Mouse (Mus musculus) left cerebral cortex, postnatal 36 days (tissue): ENCODE measurements around the gene Gpr157. TPM values are rescaled to one million over a fixed set of nuclear protein-coding genes. Genes with fewer than 3 reads are reported as not detected.
"Not testable (repeated sequence)": the region's sequence is repeated elsewhere in the genome, so short reads cannot be mapped to it uniquely, and the experiment has no call there.

Experiments
- DNase-seq, 2 experiments: peaks; one replicate each; pipeline ENCODE4 v3.0.0; 2021 to 2022; ENCODE audit warnings: low spot score in 2 of 2, mixed read lengths in 1 of 2
- intact Hi-C: fragments of 180-260 bp; cut with DNase I; formaldehyde crosslinking; loops from one replicate; pipeline ENCODE4 v1.15.1; 2025
- total RNA-seq, 2 experiments: library from RNA; stranded (reverse); gene quantifications; 2 replicates each; pipeline ENCODE4 v1.2.3; 2021

The Gpr157 gene
- 1 to 10 TPM; 1.5 to 1.6 TPM for total RNA-seq

DNA sequence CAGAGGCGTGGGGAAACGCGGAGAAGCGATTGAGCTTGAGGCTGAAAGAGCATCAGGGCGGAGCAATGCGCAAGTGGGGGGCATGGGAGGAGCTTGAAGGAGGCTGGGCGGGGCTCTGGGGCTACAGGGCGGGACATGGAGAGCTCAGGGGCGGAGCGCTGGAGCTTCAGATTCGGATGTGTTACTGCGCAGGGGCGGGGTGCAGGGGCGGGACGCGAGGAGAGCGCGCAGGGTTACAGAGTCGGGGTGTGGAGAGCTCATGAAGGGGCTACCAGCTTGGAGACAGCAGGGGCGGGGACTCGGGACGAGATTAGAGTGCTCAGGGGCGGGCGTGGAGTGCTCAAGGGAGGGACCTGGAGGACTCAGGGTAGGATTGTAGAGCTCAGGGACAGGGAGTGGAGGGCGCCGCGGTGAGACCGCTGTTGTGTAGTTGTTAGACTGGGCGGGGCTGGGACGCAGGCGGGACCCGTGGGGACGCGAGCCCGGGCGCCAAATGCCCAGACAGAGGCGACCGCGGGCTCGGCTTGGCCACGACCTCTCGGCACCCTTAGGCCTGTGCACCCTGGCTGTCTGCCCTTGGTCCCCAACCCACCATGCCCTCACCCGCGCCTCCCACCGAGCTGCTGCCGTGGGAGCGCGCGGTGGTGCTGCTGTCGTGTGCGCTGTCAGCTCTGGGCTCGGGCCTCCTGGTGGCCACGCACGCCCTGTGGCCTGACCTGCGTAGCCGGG lies at the start of gene Gpr157:
Gene Gpr157, plus strand, starts transcription at position 205 of the 729 bp plus-strand sequence.
- intact Hi-C loops, result no loop called here
- peak; percentile 82 to 83 for DNase-seq

DNA sequence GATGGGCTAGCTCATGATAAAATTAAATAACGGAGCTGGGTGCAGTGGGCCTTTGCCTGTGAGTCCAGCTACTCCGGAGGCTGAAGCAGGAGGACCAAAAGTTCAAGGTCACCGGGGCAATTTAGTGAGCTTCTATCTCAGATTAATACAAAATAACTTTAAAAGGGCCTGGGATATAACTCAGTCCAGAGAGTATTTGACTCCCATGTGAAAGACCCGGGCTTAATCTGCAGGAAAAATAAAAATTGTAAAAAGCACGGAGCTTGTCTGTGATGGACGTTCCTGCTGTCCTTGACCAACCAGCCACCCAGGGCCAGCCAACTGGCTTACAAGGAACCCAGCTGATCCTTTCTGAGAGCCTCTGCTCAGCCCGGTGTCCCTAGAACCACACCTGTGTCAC lies 48.6 kb upstream of the Gpr157 start:
- intact Hi-C loops, result loop anchor here (5.0 to 10.0 kb wide), 2 partner anchors 34 to 176 kb away; no protein-coding TSS in a partner anchor

DNA sequence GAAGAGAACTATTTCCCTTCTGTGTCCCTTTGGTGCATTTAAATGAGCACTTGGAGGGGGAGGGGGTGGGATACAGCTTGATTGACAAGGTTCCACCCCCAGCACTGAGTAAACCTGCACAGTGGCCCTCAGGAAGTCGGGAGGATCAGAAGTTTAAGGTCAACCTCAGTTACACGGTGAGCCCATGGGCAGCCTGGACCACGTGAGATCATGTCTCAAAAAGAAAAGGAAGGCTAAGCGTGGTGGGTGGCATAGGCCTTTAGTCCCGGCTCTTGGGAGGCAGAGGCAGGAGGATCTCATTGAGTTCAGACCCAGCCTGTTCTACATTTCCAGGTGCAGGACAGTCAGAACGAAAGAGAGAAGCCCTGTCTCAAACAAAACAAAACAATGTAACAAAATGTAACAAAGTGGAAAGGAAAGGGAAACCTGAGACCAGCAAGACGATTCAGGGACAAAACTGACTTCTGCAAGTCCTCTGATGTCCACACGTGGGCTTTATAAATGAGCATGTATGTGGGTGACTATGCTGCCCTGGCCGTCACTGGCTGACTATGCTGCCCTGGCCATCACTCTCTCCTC lies 47.1 kb upstream of the Gpr157 start:
- intact Hi-C loops, result no loop called here
- DNase-seq, result no peak

More for the DNA sequence above, 48.6 kb upstream of the Gpr157 start:
- DNase-seq, result no peak

DNA sequence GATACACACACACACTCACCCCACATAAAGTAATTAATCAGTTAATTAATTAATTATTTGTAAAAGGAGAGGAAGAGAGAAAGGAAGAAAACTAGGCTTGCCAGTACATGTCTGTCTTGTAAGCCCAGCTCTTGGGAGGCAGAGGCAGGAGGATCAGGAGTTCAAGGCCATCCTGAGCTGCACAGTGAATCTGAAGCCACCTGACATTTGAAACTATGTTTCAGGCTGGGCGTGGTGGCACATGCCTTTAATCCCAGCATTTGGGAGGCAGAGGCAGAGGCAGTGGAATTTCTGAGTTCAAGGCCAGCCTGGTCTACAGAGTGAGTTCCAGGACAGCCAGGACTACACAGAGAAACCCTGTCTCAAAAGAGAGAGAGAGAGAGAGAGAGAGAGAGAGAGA lies 46.3 kb upstream of the Gpr157 start:
- intact Hi-C loops, DNase-seq: not testable (repeated sequence)

DNA sequence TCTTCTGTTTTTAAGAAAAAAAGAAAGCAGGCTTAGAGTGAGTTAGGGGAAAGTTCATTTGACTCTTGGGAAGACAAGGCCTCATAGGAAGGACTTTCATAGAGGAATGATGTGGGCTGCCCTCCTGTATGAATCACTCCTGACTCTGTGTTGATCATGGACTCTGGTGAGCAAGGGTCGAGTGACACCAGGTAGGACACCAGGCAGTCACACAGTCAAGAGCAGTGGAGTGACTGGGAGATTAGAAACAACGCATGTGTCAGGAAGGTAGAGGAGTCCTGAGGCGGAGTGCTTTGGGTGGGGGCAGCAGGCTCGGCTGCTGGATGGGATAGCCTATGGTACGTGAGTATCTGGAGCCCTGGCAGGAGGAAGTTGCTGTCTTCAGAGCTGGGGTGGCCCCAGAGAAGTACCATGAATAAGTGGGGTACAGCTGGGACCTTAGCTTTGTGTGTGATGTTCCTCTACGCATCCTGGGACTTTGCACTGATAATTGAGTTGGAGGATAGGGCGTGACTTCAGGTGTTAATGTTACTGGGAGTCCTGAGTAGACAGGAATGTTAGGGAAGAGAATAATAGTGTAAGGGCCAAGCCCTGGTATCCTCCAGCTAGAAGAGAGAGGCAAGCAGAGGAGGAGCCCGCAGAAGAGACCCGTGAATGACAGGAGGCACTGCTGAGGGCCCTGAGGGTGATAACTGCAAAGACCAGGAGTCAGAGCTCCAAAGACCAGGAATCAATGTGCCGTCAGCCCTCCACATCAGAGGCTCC lies 45.6 kb upstream of the Gpr157 start:
- intact Hi-C loops, result no loop called here
- no peak for DNase-seq

DNA sequence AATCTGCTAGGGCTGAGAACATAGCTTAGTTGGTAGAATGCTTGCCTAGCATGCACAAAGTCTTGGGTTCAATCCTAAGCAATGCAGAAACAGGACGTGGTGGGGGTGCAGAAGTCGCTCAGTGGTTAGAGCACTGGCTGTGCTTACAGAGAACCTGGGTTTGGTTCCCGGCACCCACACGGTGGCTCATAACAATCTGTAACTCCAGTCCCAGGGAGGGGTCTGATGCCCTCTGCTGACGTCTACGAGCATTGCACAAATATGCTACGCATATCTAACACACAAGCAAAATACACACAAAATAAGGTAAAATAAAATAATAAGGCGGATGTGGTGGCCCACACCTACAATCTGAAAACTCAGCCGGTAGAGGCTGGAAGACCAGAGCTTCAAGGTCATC lies 43.6 kb upstream of the Gpr157 start:
- intact Hi-C loops, result no loop called here
- DNase-seq, result no peak

DNA sequence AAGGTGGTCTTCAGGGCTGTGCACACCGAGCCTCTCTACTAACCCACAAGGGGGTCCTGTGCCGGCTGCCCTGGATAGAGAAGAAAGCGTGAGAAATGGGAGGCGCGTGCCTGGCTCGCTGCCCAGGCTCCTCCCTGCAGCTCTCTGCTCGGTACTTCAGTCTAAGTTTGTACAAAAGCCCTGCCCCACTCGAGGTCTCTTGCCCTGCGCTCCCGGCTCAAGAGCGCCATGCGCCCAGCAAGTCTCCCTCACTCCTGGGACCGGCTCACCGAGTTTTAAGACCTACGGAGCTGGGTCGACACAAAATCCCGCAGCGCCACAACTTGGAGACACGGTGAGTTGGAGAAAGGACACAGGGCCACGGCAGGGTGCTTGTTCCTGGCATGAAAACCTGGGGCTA lies 39.1 kb upstream of the Gpr157 start:
- no peak for DNase-seq
- intact Hi-C loops, result no loop called here

DNA sequence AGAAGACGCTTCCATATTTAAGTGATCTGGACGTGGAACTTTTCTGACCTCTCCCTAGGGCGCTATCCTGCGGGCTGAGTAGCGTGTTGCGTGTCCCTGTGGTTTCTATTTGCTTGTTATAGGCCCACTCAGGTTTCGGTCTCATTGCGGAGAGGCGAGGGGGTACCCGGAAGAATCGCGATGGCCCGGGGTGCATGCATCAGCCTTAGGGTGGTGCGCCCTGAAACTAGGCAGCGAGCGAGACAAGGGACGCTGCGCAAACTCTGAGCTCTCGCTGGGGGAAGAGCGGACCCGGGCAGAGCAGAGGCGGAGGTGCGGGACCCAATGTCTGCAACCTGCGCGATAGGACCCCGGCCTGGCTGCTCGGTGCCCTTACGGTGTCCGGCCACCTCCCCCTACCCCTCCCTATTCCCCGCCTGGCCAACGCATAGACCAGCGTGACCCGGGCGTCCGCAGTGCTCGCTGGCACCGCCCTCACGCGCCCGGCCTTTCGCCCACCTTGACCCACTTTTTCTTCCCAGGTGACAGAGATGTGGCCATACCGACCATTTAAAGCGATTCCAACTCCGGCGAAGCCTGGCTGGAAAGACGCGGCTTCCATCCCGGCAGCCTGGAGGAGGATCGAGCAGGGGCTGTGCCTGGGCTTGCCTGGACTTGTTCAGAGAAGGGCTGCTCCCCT lies 38.5 kb upstream of the Gpr157 start:
- no peak for DNase-seq
- intact Hi-C loops, result no loop called here

DNA sequence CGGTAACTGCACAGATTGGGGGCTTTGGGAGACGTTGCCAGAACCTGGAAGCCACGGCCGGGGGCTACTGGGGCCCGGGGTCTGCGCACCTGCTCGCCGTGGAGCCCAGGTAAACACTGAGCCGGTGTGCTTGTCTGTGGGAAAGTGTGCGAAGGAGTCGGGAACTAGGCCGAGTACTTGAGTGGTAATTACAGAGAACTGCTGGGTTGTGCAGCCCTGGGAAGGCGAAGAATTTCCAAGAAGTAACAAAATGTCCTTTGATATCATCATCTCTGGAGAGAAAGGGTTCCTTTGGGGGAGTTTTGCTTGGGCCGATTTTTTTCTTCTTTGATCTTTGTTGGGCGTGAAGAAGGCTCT lies 38.0 kb upstream of the Gpr157 start:
- intact Hi-C loops, result no loop called here
- no peak for DNase-seq

DNA sequence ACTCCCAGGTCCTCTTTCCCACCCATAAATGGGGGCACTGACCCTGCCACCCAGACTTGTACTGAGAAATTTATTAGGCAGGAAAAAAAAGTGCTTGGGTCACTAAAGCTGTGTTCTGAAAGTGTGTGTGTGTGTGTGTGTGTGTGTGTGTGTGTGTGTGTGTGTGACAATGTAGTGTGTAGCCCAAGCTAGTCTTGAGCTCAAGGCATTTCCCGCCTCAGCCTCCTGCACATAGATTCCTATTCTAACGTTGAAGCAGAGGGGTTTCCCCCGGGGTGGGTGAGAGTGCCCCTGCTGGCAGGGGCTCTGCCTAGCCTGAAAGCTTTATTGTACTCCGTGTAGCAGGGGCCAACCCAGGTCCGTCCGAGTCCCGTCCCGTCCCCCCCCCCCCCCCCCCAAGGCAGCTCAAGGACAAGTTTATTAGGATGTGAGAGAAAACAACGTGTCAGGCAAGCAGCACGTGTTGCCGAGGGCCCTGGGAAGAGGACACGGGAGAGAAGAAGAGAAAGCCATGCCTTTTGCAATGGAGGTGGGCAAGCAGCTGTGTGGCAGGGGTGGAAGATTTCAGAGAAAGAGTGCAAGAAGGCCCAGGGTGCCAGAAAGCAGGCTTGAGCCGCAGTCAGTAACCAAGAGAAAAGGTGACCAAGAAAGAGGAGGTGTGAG lies 37.5 kb upstream of the Gpr157 start:
- intact Hi-C loops, result no loop called here
- no peak for DNase-seq

DNA sequence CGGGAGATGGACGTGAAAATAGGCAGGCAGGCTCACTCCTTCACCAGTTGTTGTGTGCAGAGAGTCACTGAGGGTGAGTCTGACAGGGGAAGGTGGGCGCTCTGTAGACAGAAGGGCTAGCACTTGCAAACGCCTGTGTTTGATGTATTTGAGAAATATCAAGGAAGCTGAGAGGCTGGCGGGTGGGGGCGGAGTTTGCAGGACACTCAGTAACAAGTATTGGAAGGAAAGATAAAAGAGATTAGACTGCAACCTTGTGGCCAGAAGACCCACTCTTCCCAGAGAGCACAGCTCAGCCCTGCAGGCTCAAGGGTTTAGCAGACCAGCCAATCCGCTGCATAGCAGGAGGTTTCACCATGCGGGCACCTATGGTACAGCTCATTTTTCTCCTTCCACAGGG lies 35.7 kb upstream of the Gpr157 start:
- DNase-seq, result no peak

DNA sequence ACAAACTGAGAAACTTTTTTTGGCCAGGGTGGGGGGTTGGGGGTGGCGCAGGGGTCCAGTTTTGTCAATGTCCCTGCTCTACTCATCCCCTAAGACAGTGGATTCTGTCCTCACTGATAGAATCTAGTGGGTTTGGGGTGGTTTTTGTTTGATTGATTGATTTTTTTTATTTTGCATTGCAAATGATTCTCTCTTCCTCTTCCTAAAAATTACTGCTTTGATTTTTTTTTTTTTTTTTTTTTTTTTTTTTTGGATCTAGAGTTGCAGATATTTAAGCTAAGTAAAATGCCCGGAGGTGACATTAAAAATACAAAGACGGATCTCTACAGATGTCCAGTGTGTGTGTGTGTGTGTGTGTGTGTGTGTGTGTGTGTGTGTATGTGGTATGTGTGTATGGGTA lies 34.8 kb upstream of the Gpr157 start:
- intact Hi-C loops, result no loop called here
- DNase-seq, result no peak

More for the DNA sequence above, 35.7 kb upstream of the Gpr157 start:
- intact Hi-C loops, result no loop called here

DNA sequence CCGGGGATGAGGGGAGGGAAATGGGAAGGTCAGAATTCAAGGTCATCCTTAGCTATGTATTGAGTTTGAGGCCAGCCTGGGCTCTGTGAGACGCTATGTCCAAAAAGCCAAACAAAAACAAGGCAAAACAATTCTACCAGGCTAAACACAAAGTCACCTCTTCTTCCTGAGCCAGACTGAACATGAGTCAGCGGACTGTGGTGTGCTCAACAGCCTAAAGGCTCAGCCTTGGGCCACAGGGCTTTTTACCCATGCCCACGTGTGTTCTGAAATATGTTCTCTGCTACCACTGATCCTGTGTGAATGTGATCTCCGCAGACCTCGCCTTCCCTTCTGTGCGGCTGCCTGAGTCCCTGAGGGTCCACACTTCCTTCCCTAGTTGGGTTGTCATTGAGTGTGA lies 31.0 kb upstream of the Gpr157 start:
- no peak for DNase-seq
- intact Hi-C loops, result no loop called here

DNA sequence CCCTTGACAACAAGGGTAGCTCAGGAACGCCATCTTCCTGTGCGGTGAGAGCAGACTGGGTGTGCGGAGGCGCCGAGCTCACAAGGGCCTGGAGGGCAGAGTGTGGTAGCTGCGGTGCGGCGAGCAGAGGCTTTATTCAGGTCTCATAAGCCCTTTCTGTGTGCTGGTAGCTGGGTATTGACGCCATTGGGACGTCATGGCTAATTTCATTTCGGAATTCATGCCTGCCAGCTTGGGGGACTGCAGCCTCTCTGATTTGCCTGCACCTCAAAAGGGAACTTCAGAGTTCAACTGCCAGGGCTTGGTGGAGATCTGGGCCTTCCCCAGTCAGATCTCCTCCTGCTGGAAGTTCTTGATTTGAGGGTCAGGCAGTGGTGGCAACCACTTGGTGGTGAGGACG lies 29.4 kb upstream of the Gpr157 start:
- no peak for DNase-seq
- intact Hi-C loops, result no loop called here

DNA sequence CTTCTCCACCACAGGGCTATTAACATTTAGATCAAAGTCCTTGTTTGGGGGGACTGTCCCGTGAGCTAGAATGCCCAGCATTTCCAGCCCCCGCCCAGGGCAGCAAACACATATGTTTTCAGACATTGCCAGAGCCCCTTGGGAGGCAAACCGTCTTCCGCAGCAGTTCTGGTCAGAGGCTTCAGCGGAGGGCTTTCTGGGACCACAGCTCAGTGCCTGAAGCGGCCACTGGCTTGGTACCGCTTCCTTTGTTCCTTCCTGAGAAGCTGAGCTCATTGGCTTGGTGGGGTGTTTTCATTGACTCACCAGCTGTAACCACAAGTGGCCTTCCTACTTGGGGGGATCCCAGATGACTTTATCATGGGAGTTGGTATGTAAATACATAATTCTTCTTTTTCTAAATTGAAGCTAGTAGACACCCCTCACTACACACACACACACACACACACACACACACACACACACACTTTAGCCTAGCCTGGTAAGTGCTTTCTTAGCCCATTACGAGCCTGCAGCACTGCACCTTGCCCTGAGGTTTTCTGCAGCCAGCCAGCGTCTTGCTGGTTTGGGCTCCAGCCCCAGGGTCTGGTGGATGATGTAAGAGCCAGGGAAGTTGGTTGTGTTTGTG lies 27.2 kb upstream of the Gpr157 start:
- intact Hi-C loops, result no loop called here

DNA sequence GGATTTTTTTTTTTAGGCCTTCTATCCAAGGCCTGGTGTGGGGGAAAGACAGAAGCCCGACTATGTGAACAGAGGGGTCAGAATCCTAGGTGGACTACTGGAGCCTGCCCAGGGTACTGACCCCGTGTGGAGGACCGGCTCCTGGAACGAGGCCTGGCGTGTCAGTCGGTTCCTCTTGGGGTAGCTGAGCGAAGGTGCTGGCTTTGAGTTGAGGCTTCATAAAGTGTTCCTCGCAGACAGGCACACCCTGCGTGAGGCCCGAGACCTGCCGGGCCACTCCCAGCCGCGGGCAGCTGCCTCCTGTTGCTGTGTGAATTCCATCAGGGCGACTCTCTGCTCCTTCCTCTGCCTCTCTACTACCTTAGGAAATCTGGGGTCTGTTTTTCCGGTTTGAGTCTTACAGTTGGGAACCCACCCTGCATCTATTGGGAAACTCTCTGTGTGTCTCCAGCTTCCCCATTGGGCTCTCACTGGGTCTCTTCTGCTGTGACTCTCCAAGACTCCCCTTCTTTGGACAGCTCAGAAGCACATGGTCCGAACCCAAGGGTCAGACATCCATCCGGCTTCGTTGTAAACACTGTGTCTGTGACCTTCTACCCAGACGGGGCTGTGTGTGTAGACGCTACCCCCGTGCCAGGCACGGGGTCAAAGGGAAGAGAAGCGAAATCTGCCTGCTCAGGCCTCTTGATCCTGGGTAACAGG lies 26.5 kb upstream of the Gpr157 start:
- intact Hi-C loops, result no loop called here
- no peak for DNase-seq

More for the DNA sequence above, 27.2 kb upstream of the Gpr157 start:
- no peak for DNase-seq

DNA sequence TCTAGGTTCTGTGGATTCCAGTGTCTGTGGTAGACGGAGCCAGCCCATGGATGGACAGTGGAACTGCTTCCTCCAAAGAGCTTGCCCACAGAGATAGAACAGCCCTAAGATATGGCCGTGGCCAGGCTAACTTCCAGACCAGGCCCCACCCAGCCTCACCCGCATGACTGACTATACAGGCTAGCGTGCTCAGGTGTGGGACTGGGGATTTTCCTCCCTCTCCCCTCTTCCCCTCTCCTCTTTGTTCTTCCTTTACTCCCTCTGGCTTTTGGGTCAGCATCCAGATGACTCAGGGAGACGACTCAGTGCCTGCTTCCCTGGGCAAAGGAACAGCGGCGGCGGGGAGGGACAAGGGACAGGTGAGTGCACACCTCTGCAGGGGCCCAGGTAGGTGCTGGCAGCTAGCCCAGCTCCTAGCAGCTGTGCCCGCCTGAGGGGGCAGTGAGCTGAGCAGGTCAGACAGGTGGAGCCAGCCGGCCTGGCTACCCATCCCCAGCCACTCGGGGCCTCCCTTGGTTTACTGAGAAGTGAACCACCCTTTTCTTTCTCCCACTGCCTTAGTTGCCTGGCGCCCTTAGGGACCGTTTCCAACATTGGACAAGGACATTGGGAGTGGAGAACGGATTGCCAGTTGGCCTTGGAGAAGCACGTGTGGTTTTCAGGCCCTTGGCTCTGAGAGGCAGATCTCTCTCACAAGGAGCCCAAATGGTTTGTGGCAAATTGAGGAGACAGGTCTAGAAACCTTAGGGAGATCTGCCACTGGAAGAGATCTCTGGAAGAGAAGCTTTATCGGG lies 25.5 kb upstream of the Gpr157 start:
- no peak for DNase-seq
- intact Hi-C loops, result no loop called here

DNA sequence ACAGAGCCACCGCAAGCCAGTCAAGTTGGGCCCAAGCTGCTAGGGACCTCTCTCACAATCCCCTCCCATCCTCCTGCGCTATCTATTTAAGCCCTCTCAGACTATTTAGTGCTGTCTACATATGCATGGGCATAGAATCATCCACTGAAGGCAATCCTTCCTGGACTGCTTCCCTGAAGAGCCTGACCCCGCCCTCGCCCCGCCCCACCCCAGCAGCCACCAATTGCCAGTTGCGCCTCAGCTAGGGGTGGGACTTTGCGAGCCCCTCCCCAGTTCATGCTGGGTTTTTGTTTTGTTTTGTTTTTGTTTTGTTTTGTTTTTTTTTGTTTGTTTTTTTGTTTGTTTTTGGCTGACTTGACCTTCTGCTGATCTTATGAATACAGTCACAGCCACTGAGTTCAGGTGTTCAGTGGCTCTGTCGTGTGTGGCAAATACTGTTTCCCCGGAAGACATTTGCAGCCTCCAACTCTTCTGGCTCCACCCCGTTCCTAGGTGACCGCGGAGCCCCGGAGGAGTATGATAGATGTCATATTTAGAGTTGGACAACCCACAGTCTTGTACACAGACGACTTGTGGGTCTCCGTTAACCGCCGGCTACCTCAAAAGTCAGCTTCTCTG lies 20.4 kb upstream of the Gpr157 start:
- intact Hi-C loops, result no loop called here

More for the DNA sequence above, 20.4 kb upstream of the Gpr157 start:
- DNase-seq, result no peak
